Mouse (Mus musculus): ENCODE measurements around the gene Etfrf1. TPM values are rescaled to one million over a fixed set of nuclear protein-coding genes. Genes with fewer than 3 reads are reported as not detected.

The Etfrf1 gene
- polyA plus RNA-seq, 1 experiment from 2014 or later: 15.4 TPM

GRCm38 (mm10) chr6:145193446-145193845, 17.5 kb upstream of the Etfrf1 start:
- no peak for ATAC-seq (ENCODE audit: insufficient read depth)
- H3K9ac ChIP-seq: no peak overlapping the region
- 41% methylated on average over 11 of the region's 11 CpGs for WGBS (ENCODE audit: insufficient replicate concordance)

DNA sequence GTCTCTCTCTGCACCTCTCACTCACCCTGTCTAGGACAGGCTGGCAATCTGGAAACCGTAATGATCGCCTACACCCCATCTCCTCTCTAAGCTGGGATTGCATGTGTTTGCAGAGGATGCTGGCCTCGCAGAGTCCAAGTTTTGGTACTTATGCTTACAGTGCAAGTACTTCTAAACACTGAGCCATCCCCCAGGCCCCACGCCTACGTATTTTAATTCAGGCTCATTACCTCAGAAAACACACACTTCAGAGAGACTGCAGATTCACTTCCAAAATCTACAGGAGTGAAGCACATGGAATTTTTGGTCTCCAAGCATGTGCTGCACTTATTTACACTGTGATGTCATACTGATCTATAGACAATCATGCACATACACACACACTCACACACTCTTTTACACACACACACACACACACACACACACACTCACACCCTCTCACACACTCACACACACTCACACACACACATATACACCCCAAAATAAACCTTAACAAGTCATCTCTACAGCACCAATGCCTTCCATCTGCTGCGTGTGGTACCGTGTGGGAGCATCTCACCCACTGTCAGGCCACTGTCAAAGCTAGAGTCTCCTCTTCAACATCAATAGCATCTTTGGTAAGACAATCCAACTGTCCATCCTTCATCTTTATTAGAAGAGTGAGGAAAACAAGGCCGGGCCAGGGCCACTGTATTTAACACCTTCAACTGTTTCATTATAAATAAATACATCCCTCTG, 12.8 kb upstream of the Etfrf1 start:
- Histone ChIP-seq H3K4me2 (no peak overlapping the region), H3K27ac (replicated peaks) (no peak overlapping the region), H3K9me3 (replicated peaks) (no peaks in the 10 kb centered on the region), H3K27me3 (no peaks in the 10 kb centered on the region), H3K9ac (no peak overlapping the region), H3K4me3 (replicated peaks) (no peak overlapping the region), H3K36me3 (replicated peaks) (no peaks in the 10 kb centered on the region), H3K4me1 (replicated peaks) (no peaks in the 10 kb centered on the region)
- WGBS (ENCODE audit: insufficient replicate concordance): 76% methylated on average over 8 of the region's 8 CpGs
- no peak for ATAC-seq (ENCODE audit: insufficient read depth)

More at GRCm38 (mm10) chr6:145193446-145193845, 17.5 kb upstream of the Etfrf1 start:
- Histone ChIP-seq H3K36me3 (replicated peaks) (no peaks in the 10 kb centered on the region), H3K27ac (replicated peaks) (no peak overlapping the region), H3K4me2 (no peak overlapping the region), H3K4me1 (replicated peaks) (no peaks in the 10 kb centered on the region), H3K27me3 (no peaks in the 10 kb centered on the region), H3K4me3 (replicated peaks) (no peak overlapping the region), H3K9me3 (replicated peaks) (no peaks in the 10 kb centered on the region)

- Histone ChIP-seq H3K4me3 (replicated peaks) (no peak overlapping the region), H3K9me3 (replicated peaks) (no peaks in the 10 kb centered on the region), H3K27ac (replicated peaks) (no peak overlapping the region), H3K9ac (no peak overlapping the region), H3K4me2 (no peak overlapping the region), H3K36me3 (replicated peaks) (no peaks in the 10 kb centered on the region), H3K27me3 (no peaks in the 10 kb centered on the region), H3K4me1 (replicated peaks) (no peaks in the 10 kb centered on the region)
- WGBS (ENCODE audit: insufficient replicate concordance): 75% methylated on average over 13 of the region's 13 CpGs
- no peak for ATAC-seq (ENCODE audit: insufficient read depth)
These were observed 8.4 kb upstream of the Etfrf1 start for GRCm38 (mm10) chr6:145202432-145203125.

GRCm38 (mm10) chr6:145204440-145204839, 6.5 kb upstream of the Etfrf1 start:
- Histone ChIP-seq H3K27me3 (no peaks in the 10 kb centered on the region), H3K36me3 (replicated peaks) (no peaks in the 10 kb centered on the region), H3K4me3 (replicated peaks) (no peak overlapping the region), H3K4me1 (replicated peaks) (no peaks in the 10 kb centered on the region), H3K9ac (no peak overlapping the region), H3K9me3 (replicated peaks) (no peaks in the 10 kb centered on the region), H3K27ac (replicated peaks) (no peak overlapping the region), H3K4me2 (no peak overlapping the region)
- ATAC-seq (ENCODE audit: insufficient read depth): no peak
- WGBS (ENCODE audit: insufficient replicate concordance): 65% methylated on average over 6 of the region's 6 CpGs

DNA sequence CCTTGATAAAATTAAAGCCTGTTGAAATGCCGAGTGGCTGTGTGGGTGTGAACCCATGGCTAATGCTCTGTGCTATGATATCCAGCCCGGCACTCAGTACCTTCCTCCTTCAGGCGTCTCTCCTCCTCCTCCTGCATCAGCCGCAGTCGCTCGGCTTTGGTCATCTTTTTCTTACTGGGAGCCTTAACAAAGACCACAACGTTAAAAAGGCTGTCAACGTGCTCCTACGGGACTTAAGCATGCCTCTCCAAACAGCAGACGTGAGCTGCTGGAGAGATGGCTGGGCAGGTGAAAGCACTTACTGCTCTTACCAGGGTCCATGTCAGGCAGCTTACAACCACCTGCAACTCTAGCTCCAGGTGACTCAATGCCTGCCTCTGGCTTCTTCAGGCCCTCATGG, 5.8 kb upstream of the Etfrf1 start:
- H3K27ac ChIP-seq (replicated peaks): no peak overlapping the region
- H3K9ac ChIP-seq: no peak overlapping the region
- no peaks in the 10 kb centered on the region for H3K36me3 ChIP-seq (replicated peaks)
- no peak overlapping the region for H3K4me2 ChIP-seq
- 67% methylated on average over 10 of the region's 10 CpGs for WGBS (ENCODE audit: insufficient replicate concordance)
- peaks cover 2% of the 10 kb centered on the region for H3K4me1 ChIP-seq (replicated peaks)
- no peaks in the 10 kb centered on the region for H3K9me3 ChIP-seq (replicated peaks)
- ATAC-seq (ENCODE audit: insufficient read depth): no peak
- H3K27me3 ChIP-seq: no peaks in the 10 kb centered on the region
- no peak overlapping the region for H3K4me3 ChIP-seq (replicated peaks)

- peaks cover 23% of the 10 kb centered on the region for H3K4me1 ChIP-seq (replicated peaks)
- H3K9me3 ChIP-seq (replicated peaks): no peaks in the 10 kb centered on the region
- no peaks in the 10 kb centered on the region for H3K36me3 ChIP-seq (replicated peaks)
- 0 out of 2 replicates have a peak overlapping the region, but pooled peaks have one; percentile 19 for H3K9ac ChIP-seq
- ATAC-seq (ENCODE audit: insufficient read depth): no peak
- 39% methylated on average over 8 of the region's 8 CpGs for WGBS (ENCODE audit: insufficient replicate concordance)
- peak overlapping the region; percentile 86 for H3K4me2 ChIP-seq
- H3K27ac ChIP-seq (replicated peaks): 0 out of 2 replicates have a peak overlapping the region, but pooled peaks have one; percentile 5
- peak overlapping the region; percentile 79 for H3K4me3 ChIP-seq (replicated peaks)
- H3K27me3 ChIP-seq: no peaks in the 10 kb centered on the region
These were observed 766 bp upstream of the Etfrf1 start for GRCm38 (mm10) chr6:145210056-145210680.

DNA sequence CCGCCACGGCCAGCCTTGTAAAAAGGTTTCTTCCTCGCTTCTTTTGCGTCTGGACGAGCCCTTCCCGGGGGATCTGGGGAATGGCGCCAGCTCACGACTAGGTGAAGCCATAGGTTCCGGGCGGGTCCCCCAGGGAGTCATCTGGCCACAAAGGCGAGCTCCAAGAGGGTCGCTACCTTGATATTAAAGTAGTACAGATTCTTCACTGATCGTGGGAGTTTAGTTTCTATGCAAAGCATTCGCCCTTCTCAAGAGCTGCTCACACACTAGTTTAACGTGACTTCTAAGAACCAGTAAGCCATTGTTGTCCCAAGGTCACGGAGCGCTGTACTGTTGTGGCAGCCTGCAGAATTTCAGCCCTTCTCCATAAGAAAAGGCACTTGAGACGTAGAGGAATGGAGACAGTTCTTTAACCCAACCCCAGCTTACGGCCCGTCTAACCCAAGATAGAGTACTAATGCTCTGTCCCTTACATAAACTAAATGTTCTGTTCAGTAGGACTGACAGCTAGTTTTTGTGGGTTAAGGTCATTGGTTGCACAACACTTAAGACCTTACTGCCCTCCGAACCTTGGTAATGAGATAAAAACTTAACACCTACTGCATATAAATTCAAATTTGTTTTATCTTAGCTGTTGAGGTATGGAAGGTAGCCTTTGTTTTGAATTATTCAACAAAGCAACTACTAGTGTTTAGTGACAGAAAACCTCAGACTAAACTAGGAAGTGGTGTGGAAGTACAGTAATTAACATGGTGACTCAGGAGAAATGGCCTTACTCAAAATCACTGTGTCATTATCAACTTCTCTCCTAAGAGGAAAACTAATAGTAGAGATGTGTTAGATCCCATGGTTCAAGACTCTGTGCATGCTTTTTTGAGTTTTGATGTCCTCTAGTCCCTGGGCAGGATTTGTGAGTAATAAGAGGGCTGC, 707 bp downstream of the Etfrf1 start:
- ATAC-seq (ENCODE audit: insufficient read depth): no peak
- Histone ChIP-seq H3K9ac (peak overlapping the region; percentile 85), H3K4me2 (peak overlapping the region; percentile 86), H3K4me3 (replicated peaks) (peak overlapping the region; percentile 79), H3K36me3 (replicated peaks) (no peaks in the 10 kb centered on the region; the same call in 1 of the 2 replicates), H3K27ac (replicated peaks) (peak overlapping the region; percentile 88), H3K4me1 (replicated peaks) (peaks cover 23% of the 10 kb centered on the region), H3K27me3 (no peaks in the 10 kb centered on the region), H3K9me3 (replicated peaks) (no peaks in the 10 kb centered on the region)
- WGBS (ENCODE audit: insufficient replicate concordance): 1% methylated on average over 21 of the region's 21 CpGs

- peaks cover 8% of the 10 kb centered on the region for H3K36me3 ChIP-seq (replicated peaks)
- 71% methylated on average over 2 of the region's 2 CpGs for WGBS (ENCODE audit: insufficient replicate concordance)
These were observed 3.0 kb downstream of the Etfrf1 start for GRCm38 (mm10) chr6:145213916-145214315.

DNA sequence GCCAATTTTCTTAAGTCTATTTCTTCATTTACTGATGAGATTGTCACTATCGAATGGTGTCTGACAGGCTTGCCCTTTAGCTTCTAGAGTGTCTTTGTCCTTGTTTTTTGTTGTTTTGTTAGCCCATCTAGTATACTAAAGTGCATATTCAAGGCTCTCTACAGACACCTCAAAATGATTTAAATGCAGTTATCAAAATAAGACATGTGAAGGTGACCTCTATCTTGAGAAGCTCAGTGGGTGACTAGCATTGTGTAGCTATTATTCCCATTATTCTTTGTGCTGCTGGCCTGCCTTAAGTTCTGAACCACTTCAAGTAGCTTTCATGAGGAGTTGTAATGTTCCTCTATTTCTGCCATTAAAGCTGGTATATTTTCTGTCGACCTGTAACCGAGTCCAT, 4.9 kb downstream of the Etfrf1 start:
- Histone ChIP-seq H3K4me2 (no peak overlapping the region), H3K36me3 (replicated peaks) (peaks cover 19% of the 10 kb centered on the region), H3K9ac (no peak overlapping the region), H3K9me3 (replicated peaks) (no peaks in the 10 kb centered on the region), H3K4me1 (replicated peaks) (peaks cover 15% of the 10 kb centered on the region), H3K27ac (replicated peaks) (no peak overlapping the region), H3K4me3 (replicated peaks) (no peak overlapping the region), H3K27me3 (no peaks in the 10 kb centered on the region)
- WGBS (ENCODE audit: insufficient replicate concordance): 83% methylated on average over 3 of the region's 3 CpGs
- no peak for ATAC-seq (ENCODE audit: insufficient read depth)

More at GRCm38 (mm10) chr6:145213916-145214315, 3.0 kb downstream of the Etfrf1 start:
- Histone ChIP-seq H3K27me3 (no peaks in the 10 kb centered on the region), H3K4me2 (no peak overlapping the region), H3K9me3 (replicated peaks) (no peaks in the 10 kb centered on the region), H3K4me3 (replicated peaks) (no peak overlapping the region), H3K4me1 (replicated peaks) (peaks cover 23% of the 10 kb centered on the region), H3K27ac (replicated peaks) (no peak overlapping the region), H3K9ac (no peak overlapping the region)
- no peak for ATAC-seq (ENCODE audit: insufficient read depth)

DNA sequence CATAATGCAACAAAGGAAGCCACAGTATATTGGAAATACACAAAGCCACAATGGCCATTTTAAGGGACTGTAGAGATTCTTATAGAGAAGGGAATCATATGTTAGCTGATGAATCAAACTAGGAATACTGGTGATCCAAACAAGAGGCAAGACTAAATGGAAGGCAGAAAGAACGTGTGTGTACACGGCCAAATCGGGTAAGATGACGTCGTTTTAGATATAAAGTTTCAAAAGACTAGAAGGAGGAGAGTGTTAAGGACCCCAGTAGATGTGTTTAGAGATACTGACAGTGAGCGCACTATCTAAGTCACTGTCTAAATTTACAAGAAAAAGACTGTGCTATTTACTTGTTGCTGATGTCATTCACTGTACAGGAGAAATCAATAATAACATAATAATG, 13.3 kb downstream of the Etfrf1 start:
- Histone ChIP-seq H3K9ac (no peak overlapping the region), H3K4me3 (replicated peaks) (no peak overlapping the region), H3K27ac (replicated peaks) (no peak overlapping the region), H3K9me3 (replicated peaks) (no peaks in the 10 kb centered on the region), H3K4me1 (replicated peaks) (no peaks in the 10 kb centered on the region), H3K27me3 (no peaks in the 10 kb centered on the region), H3K4me2 (no peak overlapping the region), H3K36me3 (replicated peaks) (peaks cover 46% of the 10 kb centered on the region)
- ATAC-seq (ENCODE audit: insufficient read depth): no peak
- WGBS (ENCODE audit: insufficient replicate concordance): 85% methylated on average over 6 of the region's 6 CpGs

Measured in liver, embryonic 15.5 days (tissue).